Mouse (Mus musculus) embryonic facial prominence, embryonic 11.5 days (tissue): ENCODE results near the gene Ppp4r4. TPM values are rescaled to one million over a fixed set of nuclear protein-coding genes. Genes with fewer than 3 reads are reported as not detected.

ENCODE experiments used
- ATAC-seq: fragments of 200-750 bp; cut with Nextera tagmentation; replicated peaks from 2 replicates; pipeline ENCODE4 v1.8.0; 2017; ENCODE audit warnings: low read depth; ENCODE audit not compliant: insufficient number of reproducible peaks, low FRiP score, low TSS enrichment
- DNase-seq: peaks from one replicate; pipeline ENCODE4 v3.0.0-alpha.2; 2015; ENCODE audit warnings: low spot score
- H3K27ac ChIP-seq: fragments of 300-500 bp; sonication (generic); replicated peaks from 2 replicates; pipeline ENCODE4 v1.5.1; 2014; ENCODE audit warnings: mild to moderate bottlenecking, low read depth, low read length, control low read depth
- H3K27me3 ChIP-seq: fragments of 300-500 bp; sonication (generic); 2 replicates; pipeline ENCODE4 v1.6.1; 2014; ENCODE audit warnings: mild to moderate bottlenecking, low read length, moderate library complexity, mixed read lengths; ENCODE audit not compliant: control insufficient read depth, insufficient read depth
- H3K36me3 ChIP-seq: fragments of 300-500 bp; sonication (generic); replicated peaks from 2 replicates; pipeline ENCODE4 v1.6.1; 2014; ENCODE audit warnings: low read depth, mild to moderate bottlenecking, low read length, moderate library complexity, mixed read lengths; ENCODE audit not compliant: control insufficient read depth, insufficient read depth
- H3K4me1 ChIP-seq: fragments of 300-500 bp; sonication (generic); 2 replicates; pipeline ENCODE4 v1.6.1; 2014; ENCODE audit warnings: low read length, mixed read lengths; ENCODE audit not compliant: control insufficient read depth, insufficient read depth
- H3K4me2 ChIP-seq: fragments of 300-500 bp; sonication (generic); 2 replicates; pipeline ENCODE4 v1.6.1; 2014; ENCODE audit warnings: low read depth, mild to moderate bottlenecking, control low read depth, low read length, moderate library complexity
- H3K4me3 ChIP-seq: fragments of 300-500 bp; sonication (generic); 2 replicates; pipeline ENCODE4 v1.5.1; 2014; ENCODE audit warnings: low read depth, low read length, control low read depth
- H3K9ac ChIP-seq: fragments of 300-500 bp; sonication (generic); replicated peaks from 2 replicates; pipeline ENCODE4 v1.6.1; 2014; ENCODE audit warnings: mild to moderate bottlenecking, control low read depth, low read length
- H3K9me3 ChIP-seq: fragments of 300-500 bp; sonication (generic); replicated peaks from 2 replicates; pipeline ENCODE4 v1.6.1; 2016; ENCODE audit warnings: mild to moderate bottlenecking, low read length, inconsistent platforms, mixed read lengths; ENCODE audit not compliant: control insufficient read depth
- whole genome bisulfite sequencing: fragments of 180-500 bp; shearing (Covaris S2); extraction: QIAGEN DNeasy Blood & Tissue Kit; methylation state at CpG from one replicate; pipeline ENCODE4 v1.1.7; 2014; 5-methylcytosine and 5-hydroxymethylcytosine counted together
- polyA plus RNA-seq: library from polyadenylated mRNA; unstranded; fragments of >200 nt; fragmentation: Nextera tagmentation; extraction: Ambion mirVana; gene quantifications from 2 replicates; pipeline ENCODE4 v1.2.1, GENCODE M21; 2014

Gene Ppp4r4
- polyA plus RNA-seq, 1 experiment from 2014 or later, result 2.2 TPM

DNA sequence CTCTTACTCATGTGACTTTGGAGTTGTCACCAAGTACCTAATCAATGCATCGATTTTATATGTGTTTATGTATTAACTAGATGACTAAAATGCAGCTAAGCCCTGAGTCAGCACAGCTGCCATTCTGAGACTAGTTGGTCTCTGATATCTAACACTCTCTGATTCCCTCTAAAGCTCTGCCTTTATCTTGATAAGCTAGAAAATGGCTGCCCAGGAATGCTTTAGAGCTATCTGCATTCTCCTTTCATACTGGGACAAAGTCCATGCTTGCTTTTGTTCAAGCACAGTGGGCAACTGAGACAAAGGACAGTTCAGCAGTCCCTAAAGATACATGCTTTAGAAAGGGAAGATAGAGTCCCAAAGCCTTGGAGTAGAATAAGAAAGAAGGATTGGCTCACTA, 83.1 kb downstream of the Ppp4r4 start:
- no peaks in the 10 kb centered on the region for H3K27me3 ChIP-seq
- no peaks in the 10 kb centered on the region for H3K36me3 ChIP-seq
- DNase-seq, result no peak
- no peak overlapping the region for H3K4me2 ChIP-seq
- H3K9me3 ChIP-seq, result no peaks in the 10 kb centered on the region
- no peak for ATAC-seq
- H3K4me3 ChIP-seq, result no peak overlapping the region
- H3K9ac ChIP-seq, result no peak overlapping the region
- 91% methylated on average over 1 of the region's 1 CpGs for WGBS
- no peaks in the 10 kb centered on the region for H3K4me1 ChIP-seq
- H3K27ac ChIP-seq, result no peak overlapping the region

DNA sequence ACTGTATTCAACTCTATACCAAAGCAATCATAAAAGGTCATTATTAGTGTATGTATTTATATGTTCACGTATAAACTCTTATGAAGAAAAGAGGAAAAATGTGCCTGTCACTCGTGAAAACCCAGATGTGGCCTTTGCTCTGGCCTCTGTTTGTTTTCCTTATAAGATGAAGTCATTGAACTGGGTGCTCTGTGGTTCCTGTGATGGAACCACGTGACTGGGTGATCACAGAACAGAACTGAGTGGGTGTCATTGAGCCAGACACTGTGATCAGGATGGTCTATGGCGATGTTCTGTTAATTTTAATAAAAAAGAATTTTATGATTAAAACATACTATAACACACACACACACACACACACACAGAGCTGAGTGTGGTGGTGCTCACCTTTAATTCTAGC, 83.7 kb downstream of the Ppp4r4 start:
- H3K4me3 ChIP-seq, result no peak overlapping the region
- no peak overlapping the region for H3K4me2 ChIP-seq
- H3K27me3 ChIP-seq, result no peaks in the 10 kb centered on the region
- no peaks in the 10 kb centered on the region for H3K9me3 ChIP-seq
- 79% methylated on average over 4 of the region's 4 CpGs for WGBS
- DNase-seq (no peak), ATAC-seq (no peak)
- no peaks in the 10 kb centered on the region for H3K36me3 ChIP-seq
- no peaks in the 10 kb centered on the region for H3K4me1 ChIP-seq
- no peak overlapping the region for H3K9ac ChIP-seq
- H3K27ac ChIP-seq, result no peak overlapping the region

DNA sequence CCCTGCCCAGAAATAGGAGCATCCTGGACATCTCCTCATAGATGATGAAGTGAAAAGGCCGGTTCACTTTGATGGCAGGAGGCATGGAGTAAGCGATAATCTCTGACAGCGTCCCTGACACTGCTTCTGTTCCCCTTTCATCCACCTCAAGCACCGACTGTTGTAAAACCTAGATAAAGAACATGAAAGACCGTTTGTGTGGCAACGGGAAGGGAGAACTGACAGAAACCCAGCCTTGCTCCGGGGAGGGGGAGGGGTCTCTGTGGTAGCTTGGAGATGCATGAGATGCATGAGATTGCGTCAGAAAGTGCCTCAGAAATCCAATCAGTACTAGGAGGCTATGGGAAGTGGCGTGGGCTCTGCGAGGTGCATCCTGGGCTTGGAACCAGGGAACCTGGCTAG, 84.8 kb downstream of the Ppp4r4 start:
- Histone ChIP-seq H3K27me3 (no peaks in the 10 kb centered on the region), H3K27ac (no peak overlapping the region), H3K9me3 (no peaks in the 10 kb centered on the region), H3K4me3 (no peak overlapping the region), H3K4me2 (no peak overlapping the region), H3K9ac (no peak overlapping the region), H3K4me1 (no peaks in the 10 kb centered on the region), H3K36me3 (no peaks in the 10 kb centered on the region)
- DNase-seq, result no peak
- 93% methylated on average over 10 of the region's 10 CpGs for WGBS
- no peak for ATAC-seq

DNA sequence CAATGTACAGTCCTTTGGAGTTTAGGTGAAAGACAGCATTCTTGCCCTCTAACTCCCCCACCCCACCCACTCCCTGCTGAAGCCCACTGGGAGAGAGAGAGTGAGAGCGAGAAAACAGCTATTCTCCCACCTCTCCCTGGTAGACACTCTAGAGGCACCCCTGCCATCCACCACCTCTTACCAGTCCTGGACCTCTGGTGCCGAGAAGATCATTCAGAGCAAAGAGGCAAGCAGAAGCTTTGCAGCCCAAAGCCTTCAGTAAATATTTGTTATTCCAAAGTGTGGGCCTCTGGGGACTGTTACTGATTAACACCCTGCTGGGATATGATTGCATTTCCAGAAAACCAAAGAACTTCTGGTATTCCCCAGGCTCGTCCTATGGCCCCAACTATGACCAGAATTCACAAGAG, 99.1 kb downstream of the Ppp4r4 start, which contains the start of gene Serpina10:
Gene Serpina10 (minus strand): TSS at position 242 of the 410 bp plus-strand sequence.
- Histone ChIP-seq H3K9me3 (no peaks in the 10 kb centered on the region), H3K4me1 (no peaks in the 10 kb centered on the region), H3K27ac (no peak within 1 kb of the TSS), H3K9ac (no peak within 1 kb of the TSS), H3K27me3 (no peaks in the 10 kb centered on the region), H3K36me3 (no peaks in the 10 kb centered on the region), H3K4me3 (no peak within 1 kb of the TSS), H3K4me2 (no peak within 1 kb of the TSS)
- ATAC-seq (no peak), DNase-seq (no peak)
- WGBS, result 73% methylated on average over 3 of the region's 3 CpGs

DNA sequence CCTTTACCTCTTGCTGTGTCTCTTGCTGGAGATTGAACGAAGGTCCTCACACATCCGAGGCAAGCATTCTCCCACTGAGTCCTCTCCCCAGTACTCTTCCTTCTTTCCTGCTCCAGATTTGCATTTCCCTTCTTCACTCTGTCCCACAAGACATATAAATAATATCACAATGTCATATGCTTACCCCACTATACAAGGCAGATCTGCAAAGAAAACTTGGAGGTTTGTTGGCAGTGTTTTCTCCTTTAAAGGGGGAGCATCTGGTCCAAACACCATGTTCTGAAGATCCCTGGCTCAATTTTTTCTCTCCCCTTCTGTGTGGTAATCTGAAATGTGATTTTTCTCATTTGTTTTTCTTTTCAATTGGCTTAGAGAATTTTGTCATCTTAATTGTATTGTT, 102.3 kb downstream of the Ppp4r4 start:
- Histone ChIP-seq H3K9me3 (no peaks in the 10 kb centered on the region), H3K36me3 (no peaks in the 10 kb centered on the region), H3K4me2 (no peak overlapping the region), H3K9ac (no peak overlapping the region), H3K27me3 (no peaks in the 10 kb centered on the region), H3K4me1 (no peaks in the 10 kb centered on the region), H3K27ac (no peak overlapping the region), H3K4me3 (no peak overlapping the region)
- ATAC-seq (no peak), DNase-seq (no peak)
- WGBS, result 71% methylated on average over 2 of the region's 2 CpGs

GRCm38 (mm10) chr12:103635846-103636245, 103.8 kb downstream of the Ppp4r4 start:
- H3K4me3 ChIP-seq, result no peak overlapping the region
- no peak overlapping the region for H3K27ac ChIP-seq
- no peaks in the 10 kb centered on the region for H3K9me3 ChIP-seq
- H3K36me3 ChIP-seq, result no peaks in the 10 kb centered on the region
- 84% methylated on average over 2 of the region's 2 CpGs for WGBS
- no peak for DNase-seq
- no peak for ATAC-seq
- no peaks in the 10 kb centered on the region for H3K27me3 ChIP-seq
- no peak overlapping the region for H3K4me2 ChIP-seq
- H3K9ac ChIP-seq, result no peak overlapping the region
- no peaks in the 10 kb centered on the region for H3K4me1 ChIP-seq

- H3K27ac ChIP-seq, result no peak overlapping the region
- H3K36me3 ChIP-seq, result no peaks in the 10 kb centered on the region
- H3K4me3 ChIP-seq, result no peak overlapping the region
- no peaks in the 10 kb centered on the region for H3K4me1 ChIP-seq
- H3K4me2 ChIP-seq, result no peak overlapping the region
- 0% methylated on average over 2 of the region's 2 CpGs for WGBS
- H3K9ac ChIP-seq, result no peak overlapping the region
- no peaks in the 10 kb centered on the region for H3K27me3 ChIP-seq
- ATAC-seq (no peak), DNase-seq (peak; percentile 86)
- no peaks in the 10 kb centered on the region for H3K9me3 ChIP-seq
These were observed 111.3 kb downstream of the Ppp4r4 start for GRCm38 (mm10) chr12:103643336-103643735.

DNA sequence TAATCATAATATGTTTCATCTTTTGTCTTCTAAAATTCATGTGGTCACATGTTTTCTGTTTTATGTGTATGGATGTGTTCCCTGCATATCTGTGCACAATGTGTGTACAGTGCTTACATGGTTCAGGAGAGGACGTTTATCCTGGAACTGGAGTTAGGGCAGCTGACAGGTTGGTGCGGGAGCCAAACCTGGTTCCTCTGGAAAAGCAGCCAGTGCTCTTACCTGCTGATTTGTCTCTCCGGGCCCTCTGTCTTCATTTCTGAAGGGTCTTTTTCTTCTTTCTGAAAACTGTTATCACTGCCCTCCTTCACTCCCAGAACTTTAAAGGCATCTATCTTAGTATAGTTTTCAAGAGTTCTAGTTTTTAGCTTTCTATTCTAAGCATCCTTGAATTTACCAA, 111.7 kb downstream of the Ppp4r4 start:
- H3K4me2 ChIP-seq, result no peak overlapping the region
- H3K9ac ChIP-seq, result no peak overlapping the region
- no peaks in the 10 kb centered on the region for H3K36me3 ChIP-seq
- no peaks in the 10 kb centered on the region for H3K4me1 ChIP-seq
- H3K27me3 ChIP-seq, result no peaks in the 10 kb centered on the region
- no peaks in the 10 kb centered on the region for H3K9me3 ChIP-seq
- H3K27ac ChIP-seq, result no peak overlapping the region
- ATAC-seq (no peak), DNase-seq (no peak)
- 79% methylated on average over 3 of the region's 3 CpGs for WGBS
- no peak overlapping the region for H3K4me3 ChIP-seq
